Mouse (Mus musculus) ES-E14 (cell line): ENCODE measurements around the gene Dnmt3b. TPM values are rescaled to one million over a fixed set of nuclear protein-coding genes. Genes with fewer than 3 reads are reported as not detected.

Source experiments
- DNase-seq: peaks from one replicate; pipeline ENCODE4 v3.0.0-alpha.2; 2013; ENCODE audit warnings: low read depth, low spot score
- H3K27ac ChIP-seq: 2 replicates; pipeline ENCODE4 v1.5.1; 2012; ENCODE audit warnings: low read depth, mild to moderate bottlenecking, low read length, moderate library complexity, mixed read lengths; ENCODE audit not compliant: poor library complexity, insufficient read depth, severe bottlenecking
- H3K36me3 ChIP-seq: 2 replicates; pipeline ENCODE4 v1.6.1; 2012; ENCODE audit warnings: mild to moderate bottlenecking, low read length, moderate library complexity, mixed read lengths; ENCODE audit not compliant: control insufficient read depth, poor library complexity, insufficient read depth, severe bottlenecking
- H3K4me1 ChIP-seq, 2 experiments: fragments of 150-350 bp in 1 of 2; sonication (generic) in 1 of 2; 2 replicates each; pipeline ENCODE4 v1.6.1; 2012; ENCODE audit warnings: low read length in 2 of 2, mild to moderate bottlenecking in 1 of 2, mixed read lengths in 1 of 2; ENCODE audit not compliant: control insufficient read depth in 2 of 2, insufficient read depth in 2 of 2, poor library complexity in 1 of 2
- H3K4me3 ChIP-seq, 2 experiments: fragments of 150-350 bp in 1 of 2; sonication (generic) in 1 of 2; 2 replicates each; pipeline ENCODE4 v1.5.1; 2012; ENCODE audit warnings: low read length in 2 of 2, low read depth in 1 of 2, mild to moderate bottlenecking in 1 of 2, mixed read lengths in 1 of 2; ENCODE audit not compliant: insufficient read depth in 1 of 2, poor library complexity in 1 of 2, severe bottlenecking in 1 of 2
- H3K9ac ChIP-seq: 2 replicates; pipeline ENCODE4 v1.6.1; 2012; ENCODE audit warnings: low read depth, mild to moderate bottlenecking, low read length, mixed read lengths; ENCODE audit not compliant: poor library complexity, insufficient read depth, severe bottlenecking
- H3K9me3 ChIP-seq: fragments of 150-350 bp; sonication (generic); 2 replicates; pipeline ENCODE4 v1.6.1; 2012; ENCODE audit warnings: low read depth, mild to moderate bottlenecking, low read length; ENCODE audit not compliant: control insufficient read depth, insufficient read depth
- CHD2 ChIP-seq: IDR thresholded peaks from 2 replicates; pipeline ENCODE4 v1.6.1; 2014; ENCODE audit warnings: mild to moderate bottlenecking, low read depth, low read length, inconsistent platforms
- HCFC1 ChIP-seq: IDR thresholded peaks from 2 replicates; pipeline ENCODE4 v1.6.1; 2012; ENCODE audit warnings: low read length, inconsistent platforms, borderline replicate concordance; ENCODE audit not compliant: insufficient read depth
- MAFK ChIP-seq: IDR thresholded peaks from 2 replicates; pipeline ENCODE4 v1.6.1; 2014; ENCODE audit warnings: mild to moderate bottlenecking, low read depth, low read length, inconsistent platforms; ENCODE audit not compliant: insufficient read depth
- ZC3H11A ChIP-seq: IDR thresholded peaks from 2 replicates; pipeline ENCODE4 v1.6.1; 2012; ENCODE audit warnings: low read depth, mild to moderate bottlenecking, inconsistent platforms, low read length, borderline replicate concordance
- ZNF384 ChIP-seq: IDR thresholded peaks from 2 replicates; pipeline ENCODE4 v1.6.1; 2012; ENCODE audit warnings: low read depth, low read length, inconsistent platforms
- in situ Hi-C, 2 experiments: fragments of 600-800 bp; cut with MboI; formaldehyde crosslinking; loops; one replicate each; pipeline ENCODE4 v1.15.1; 2025; ENCODE audit warnings: low sequenced_read_pairs in 2 of 2, inconsistent platforms in 1 of 2; ENCODE audit not compliant: unreplicated experiment in 2 of 2
- total RNA-seq: library from RNA; depleted of rRNA; stranded (reverse); fragments of 300-350 nt; gene quantifications from 2 replicates; pipeline ENCODE4 v1.2.3, GENCODE M21; 2012

The Dnmt3b gene
- total RNA-seq, 1 experiment: 136 TPM

- Histone ChIP-seq H3K4me3 (no peak overlapping the region), H3K4me1 (peaks cover 0 to 12% of the 10 kb centered on the region in 2 experiments; a peak in 2 of 4 replicates)
- in situ Hi-C loops: no loop called here
Observed at GRCm38 (mm10) chr2:153606421-153606820, 42.8 kb upstream of the Dnmt3b start.

DNA sequence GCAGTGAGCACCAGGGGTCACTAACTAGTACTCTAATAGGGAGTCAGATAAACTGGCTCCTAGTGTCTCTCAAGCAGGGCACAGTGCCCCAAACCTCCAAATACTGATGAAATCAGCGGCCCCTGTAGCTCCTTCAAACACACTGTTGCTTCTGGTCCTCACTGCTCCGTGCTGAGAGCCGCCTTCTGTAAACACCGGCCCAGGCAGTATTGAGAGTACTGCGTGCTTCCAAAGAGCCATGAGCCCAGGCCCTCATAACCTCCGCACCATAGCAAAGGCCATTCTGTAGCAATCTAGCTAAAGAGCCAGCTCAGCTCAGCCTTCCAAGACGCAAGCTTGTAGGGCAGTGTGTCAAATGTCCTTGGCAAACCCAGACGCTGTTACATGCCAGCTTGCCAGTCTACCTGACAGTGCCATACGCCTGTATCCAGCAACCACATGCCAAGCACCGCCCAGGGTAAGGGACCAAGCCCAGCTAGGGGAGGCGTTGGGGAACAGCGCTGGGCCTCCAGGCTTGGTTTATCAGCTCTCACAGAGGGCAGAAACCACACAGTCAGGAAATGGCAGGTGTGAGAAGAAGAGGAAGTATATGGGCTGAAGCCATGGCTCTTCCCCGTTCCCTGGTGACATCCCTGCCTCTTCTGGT, 41.3 kb upstream of the Dnmt3b start:
- Histone ChIP-seq H3K27ac (no peak overlapping the region), H3K4me1 (peaks cover 0 to 18% of the 10 kb centered on the region in 2 experiments; a peak in 2 of 4 replicates)
- in situ Hi-C loops: no loop called here

More at GRCm38 (mm10) chr2:153606421-153606820, 42.8 kb upstream of the Dnmt3b start:
- Histone ChIP-seq H3K27ac (no peak overlapping the region), H3K9ac (no peak overlapping the region), H3K36me3 (no peaks in the 10 kb centered on the region), H3K9me3 (no peaks in the 10 kb centered on the region)
- no peak for DNase-seq
- TF ChIP-seq ZNF384 (no peak), ZC3H11A (no peak), CHD2 (no peak), HCFC1 (no peak), MAFK (no peak)

GRCm38 (mm10) chr2:153609058-153609457, 40.2 kb upstream of the Dnmt3b start:
- TF ChIP-seq CHD2 (no peak), ZNF384 (no peak), HCFC1 (no peak), ZC3H11A (no peak), MAFK (no peak)
- Histone ChIP-seq H3K4me1 (peaks cover 0 to 21% of the 10 kb centered on the region in 2 experiments; a peak in 2 of 4 replicates), H3K4me3 (no peak overlapping the region), H3K36me3 (no peaks in the 10 kb centered on the region), H3K9me3 (no peaks in the 10 kb centered on the region), H3K9ac (no peak overlapping the region), H3K27ac (no peak overlapping the region)
- no peak for DNase-seq
- in situ Hi-C loops: no loop called here

More for the DNA sequence above, 41.3 kb upstream of the Dnmt3b start:
- Histone ChIP-seq H3K9ac (peak overlapping the region; percentile 0; the same call in 1 of the 2 replicates), H3K9me3 (no peaks in the 10 kb centered on the region), H3K4me3 (peak overlapping the region in 1 of 2 experiments; percentile 12; a peak in 1 of 4 replicates), H3K36me3 (no peaks in the 10 kb centered on the region)
- no peak for DNase-seq
- TF ChIP-seq ZNF384 (no peak), CHD2 (no peak), ZC3H11A (no peak), HCFC1 (no peak), MAFK (no peak)

GRCm38 (mm10) chr2:153609548-153609947, 39.7 kb upstream of the Dnmt3b start:
- peaks cover 0 to 21% of the 10 kb centered on the region in 2 experiments; a peak in 2 of 4 replicates for H3K4me1 ChIP-seq
- no peaks in the 10 kb centered on the region for H3K9me3 ChIP-seq
- no peak for TF ChIP-seq ZNF384
- peak; percentile 39; the same call in 1 of the 2 replicates for TF ChIP-seq ZC3H11A
- no peak for TF ChIP-seq CHD2
- in situ Hi-C loops: no loop called here
- no peaks in the 10 kb centered on the region for H3K36me3 ChIP-seq
- no peak overlapping the region for H3K4me3 ChIP-seq
- no peak overlapping the region for H3K27ac ChIP-seq
- H3K9ac ChIP-seq: peak overlapping the region; percentile 38; the same call in 1 of the 2 replicates
- peak; percentile 86 for DNase-seq
